Mouse (Mus musculus): ENCODE measurements at regions not wholly inside any gene's neighbourhood (a gene's known extent, or its start where the extent isn't known, plus 50 kb on each side); places are given as distances from the start of the nearest gene placed in this dataset.

GRCm38 (mm10) chr11:71436801-71437200, 206.3 kb upstream of the Nlrp1b start:
- Histone ChIP-seq H3K4me3 (ENCODE audit: low read depth, low read length) (no peak overlapping the region), H3K9me3 (ENCODE audit: control insufficient read depth, low read length) (no peaks in the 10 kb centered on the region), H3K27me3 (ENCODE audit: control insufficient read depth, insufficient read depth, low read length) (no peaks in the 10 kb centered on the region), H3K9ac (ENCODE audit: low read length) (no peak overlapping the region), H3K36me3 (ENCODE audit: control insufficient read depth, insufficient read depth, low read length) (no peaks in the 10 kb centered on the region), H3K4me1 (replicated peaks; ENCODE audit: control insufficient read depth, insufficient read depth, low read length) (peaks cover 5% of the 10 kb centered on the region), H3K4me2 (ENCODE audit: low read depth, low read length, severe bottlenecking) (no peak overlapping the region), H3K27ac (ENCODE audit: low read depth, low read length) (no peak overlapping the region)
- DNase-seq (ENCODE audit: low spot score), result no peak
- ATAC-seq (replicated peaks; ENCODE audit: low FRiP score), result no peak
- 89% methylated on average over 2 of the region's 2 CpGs for WGBS

- Histone ChIP-seq H3K27ac (ENCODE audit: low read depth, low read length) (peak overlapping the region; percentile 70), H3K9ac (ENCODE audit: low read length) (peak overlapping the region; percentile 41), H3K4me2 (ENCODE audit: low read depth, low read length, severe bottlenecking) (peak overlapping the region; percentile 34; the same call in 1 of the 2 replicates), H3K4me1 (replicated peaks; ENCODE audit: control insufficient read depth, insufficient read depth, low read length) (peaks cover 5% of the 10 kb centered on the region), H3K27me3 (ENCODE audit: control insufficient read depth, insufficient read depth, low read length) (no peaks in the 10 kb centered on the region), H3K9me3 (ENCODE audit: control insufficient read depth, low read length) (no peaks in the 10 kb centered on the region), H3K36me3 (ENCODE audit: control insufficient read depth, insufficient read depth, low read length) (no peaks in the 10 kb centered on the region), H3K4me3 (ENCODE audit: low read depth, low read length) (no peak overlapping the region)
- peak; percentile 90 for ATAC-seq (replicated peaks; ENCODE audit: low FRiP score)
- 3% methylated on average over 17 of the region's 17 CpGs for WGBS
- DNase-seq (ENCODE audit: low spot score), result peak; percentile 80
These were observed 209.3 kb upstream of the Nlrp1b start for GRCm38 (mm10) chr11:71439871-71440270.

- no peaks in the 10 kb centered on the region for H3K9me3 ChIP-seq (ENCODE audit: control insufficient read depth, low read length)
- no peaks in the 10 kb centered on the region for H3K36me3 ChIP-seq (ENCODE audit: control insufficient read depth, insufficient read depth, low read length)
- DNase-seq (ENCODE audit: low spot score) (peak; percentile 54), ATAC-seq (replicated peaks; ENCODE audit: low FRiP score) (no peak)
- 54% methylated on average over 10 of the region's 10 CpGs for WGBS
- no peaks in the 10 kb centered on the region for H3K27me3 ChIP-seq (ENCODE audit: control insufficient read depth, insufficient read depth, low read length)
- H3K4me1 ChIP-seq (replicated peaks; ENCODE audit: control insufficient read depth, insufficient read depth, low read length), result peaks cover 5% of the 10 kb centered on the region
- peak overlapping the region; percentile 34; the same call in 1 of the 2 replicates for H3K4me2 ChIP-seq (ENCODE audit: low read depth, low read length, severe bottlenecking)
- H3K9ac ChIP-seq (ENCODE audit: low read length), result peak overlapping the region; percentile 41; the same call in 1 of the 2 replicates
- H3K27ac ChIP-seq (ENCODE audit: low read depth, low read length), result peak overlapping the region; percentile 70
- no peak overlapping the region for H3K4me3 ChIP-seq (ENCODE audit: low read depth, low read length)
These were observed 209.9 kb upstream of the Nlrp1b start for GRCm38 (mm10) chr11:71440392-71440791.

GRCm38 (mm10) chr11:71444056-71444455, 213.5 kb upstream of the Nlrp1b start:
- Histone ChIP-seq H3K4me3 (ENCODE audit: low read depth, low read length) (no peak overlapping the region), H3K27ac (ENCODE audit: low read depth, low read length) (no peak overlapping the region), H3K9me3 (ENCODE audit: control insufficient read depth, low read length) (no peaks in the 10 kb centered on the region), H3K4me2 (ENCODE audit: low read depth, low read length, severe bottlenecking) (no peak overlapping the region), H3K9ac (ENCODE audit: low read length) (no peak overlapping the region), H3K36me3 (ENCODE audit: control insufficient read depth, insufficient read depth, low read length) (no peaks in the 10 kb centered on the region), H3K4me1 (replicated peaks; ENCODE audit: control insufficient read depth, insufficient read depth, low read length) (peaks cover 7% of the 10 kb centered on the region), H3K27me3 (ENCODE audit: control insufficient read depth, insufficient read depth, low read length) (no peaks in the 10 kb centered on the region)
- no peak for DNase-seq (ENCODE audit: low spot score)
- ATAC-seq (replicated peaks; ENCODE audit: low FRiP score), result no peak
- WGBS, result 38% methylated on average over 6 of the region's 6 CpGs

- 77% methylated on average over 5 of the region's 5 CpGs for WGBS
- H3K9ac ChIP-seq (ENCODE audit: low read length), result no peak overlapping the region
- no peak overlapping the region for H3K4me3 ChIP-seq (ENCODE audit: low read depth, low read length)
- no peaks in the 10 kb centered on the region for H3K9me3 ChIP-seq (ENCODE audit: control insufficient read depth, low read length)
- DNase-seq (ENCODE audit: low spot score) (no peak), ATAC-seq (replicated peaks; ENCODE audit: low FRiP score) (no peak)
- no peak overlapping the region for H3K27ac ChIP-seq (ENCODE audit: low read depth, low read length)
- no peak overlapping the region for H3K4me2 ChIP-seq (ENCODE audit: low read depth, low read length, severe bottlenecking)
- H3K4me1 ChIP-seq (replicated peaks; ENCODE audit: control insufficient read depth, insufficient read depth, low read length), result peaks cover 2% of the 10 kb centered on the region; the same call in 1 of the 2 replicates
- H3K27me3 ChIP-seq (ENCODE audit: control insufficient read depth, insufficient read depth, low read length), result no peaks in the 10 kb centered on the region
- H3K36me3 ChIP-seq (ENCODE audit: control insufficient read depth, insufficient read depth, low read length), result no peaks in the 10 kb centered on the region
These were observed 216.1 kb upstream of the Nlrp1b start for GRCm38 (mm10) chr11:71446641-71447040.

- peak overlapping the region; percentile 70 for H3K27ac ChIP-seq (ENCODE audit: low read depth, low read length)
- ATAC-seq (replicated peaks; ENCODE audit: low FRiP score), result peak; percentile 92
- peaks cover 2% of the 10 kb centered on the region; the same call in 1 of the 2 replicates for H3K4me1 ChIP-seq (replicated peaks; ENCODE audit: control insufficient read depth, insufficient read depth, low read length)
These were observed 217.6 kb upstream of the Nlrp1b start for GRCm38 (mm10) chr11:71447841-71448745.

GRCm38 (mm10) chr11:71480094-71480493, 249.6 kb upstream of the Nlrp1b start:
- H3K27ac ChIP-seq (ENCODE audit: low read depth, low read length), result no peak overlapping the region
- WGBS, result 79% methylated on average over 3 of the region's 3 CpGs
- no peak for ATAC-seq (replicated peaks; ENCODE audit: low FRiP score)

More at GRCm38 (mm10) chr11:71447841-71448745, 217.6 kb upstream of the Nlrp1b start:
- Histone ChIP-seq H3K27me3 (ENCODE audit: control insufficient read depth, insufficient read depth, low read length) (no peaks in the 10 kb centered on the region), H3K9me3 (ENCODE audit: control insufficient read depth, low read length) (no peaks in the 10 kb centered on the region), H3K9ac (ENCODE audit: low read length) (no peak overlapping the region), H3K4me2 (ENCODE audit: low read depth, low read length, severe bottlenecking) (0 out of 2 replicates have a peak overlapping the region, but pooled peaks have one; percentile 5), H3K4me3 (ENCODE audit: low read depth, low read length) (no peak overlapping the region), H3K36me3 (ENCODE audit: control insufficient read depth, insufficient read depth, low read length) (no peaks in the 10 kb centered on the region)
- WGBS, result 27% methylated on average over 10 of the region's 10 CpGs
- peak; percentile 62 for DNase-seq (ENCODE audit: low spot score)

GRCm38 (mm10) chr11:71497863-71498262, 251.9 kb upstream of the Wscd1 start:
- ATAC-seq (replicated peaks; ENCODE audit: low FRiP score), result peak; percentile 91
- no peak overlapping the region for H3K4me3 ChIP-seq (ENCODE audit: low read depth, low read length)
- 11% methylated on average over 5 of the region's 5 CpGs for WGBS
- no peaks in the 10 kb centered on the region for H3K9me3 ChIP-seq (ENCODE audit: control insufficient read depth, low read length)
- H3K27ac ChIP-seq (ENCODE audit: low read depth, low read length), result peak overlapping the region; percentile 70; the same call in 1 of the 2 replicates
- H3K9ac ChIP-seq (ENCODE audit: low read length), result no peak overlapping the region
- H3K27me3 ChIP-seq (ENCODE audit: control insufficient read depth, insufficient read depth, low read length), result no peaks in the 10 kb centered on the region
- H3K4me2 ChIP-seq (ENCODE audit: low read depth, low read length, severe bottlenecking), result no peak overlapping the region
- DNase-seq (ENCODE audit: low spot score), result peak; percentile 69
- H3K4me1 ChIP-seq (replicated peaks; ENCODE audit: control insufficient read depth, insufficient read depth, low read length), result peaks cover 14% of the 10 kb centered on the region
- H3K36me3 ChIP-seq (ENCODE audit: control insufficient read depth, insufficient read depth, low read length), result no peaks in the 10 kb centered on the region

More at GRCm38 (mm10) chr11:71480094-71480493, 249.6 kb upstream of the Nlrp1b start:
- no peaks in the 10 kb centered on the region for H3K36me3 ChIP-seq (ENCODE audit: control insufficient read depth, insufficient read depth, low read length)
- no peak overlapping the region for H3K4me3 ChIP-seq (ENCODE audit: low read depth, low read length)
- no peaks in the 10 kb centered on the region for H3K27me3 ChIP-seq (ENCODE audit: control insufficient read depth, insufficient read depth, low read length)
- no peaks in the 10 kb centered on the region for H3K9me3 ChIP-seq (ENCODE audit: control insufficient read depth, low read length)
- H3K4me1 ChIP-seq (replicated peaks; ENCODE audit: control insufficient read depth, insufficient read depth, low read length), result no peaks in the 10 kb centered on the region
- DNase-seq (ENCODE audit: low spot score), result no peak
- H3K9ac ChIP-seq (ENCODE audit: low read length), result no peak overlapping the region
- H3K4me2 ChIP-seq (ENCODE audit: low read depth, low read length, severe bottlenecking), result no peak overlapping the region

Measured in forebrain, embryonic 11.5 days (tissue).